In genomic region chr6:86426358-86426757, GRCm38 (mm10) we compare ENCODE assay signal across 34 mouse cellular contexts. TPM values are rescaled to one million over a fixed set of nuclear protein-coding genes. Genes with fewer than 3 reads are reported as not detected.
"Had no signal": no experiment of that assay in that cellular context is flagged by ENCODE, and none has a peak within 500 bp of the region (broad histone marks: within the 10 kb centered on the region; RNA-seq: fewer than 3 reads in every experiment).

Gm44790 (plus strand) TSS chr6:86426658.

- DNase-seq: left cerebral cortex, postnatal 4 days; liver; liver, embryonic 13.5 days; liver, postnatal 0 days; lung, adult 18-20 months; lung, adult 2 months; lung, embryonic 14.5 days; lung, postnatal 10 days; lung, postnatal 14 days; lung, postnatal 36 days; lung, postnatal 4 days; midbrain, embryonic 14.5 days had no signal

- H3K27me3 ChIP-seq: limb, embryonic 12.5 days; limb, embryonic 13.5 days; limb, embryonic 15.5 days; liver, embryonic 12.5 days; liver, embryonic 13.5 days; liver, embryonic 15.5 days; lung, embryonic 15.5 days; megakaryocyte, embryonic 14.5 days; midbrain, embryonic 12.5 days; midbrain, embryonic 13.5 days; midbrain, embryonic 15.5 days had no signal

- H3K4me1 ChIP-seq: limb, embryonic 10.5 days; limb, embryonic 12.5 days; limb, embryonic 13.5 days; limb, embryonic 15.5 days; liver, embryonic 12.5 days; liver, embryonic 13.5 days; liver, embryonic 15.5 days; lung, embryonic 15.5 days; megakaryocyte, embryonic 14.5 days; midbrain, embryonic 10.5 days; midbrain, embryonic 12.5 days; midbrain, embryonic 13.5 days; midbrain, embryonic 15.5 days had no signal

- H3K27ac ChIP-seq: left cerebral cortex, adult 2 months; limb, embryonic 10.5 days; limb, embryonic 12.5 days; limb, embryonic 13.5 days; limb, embryonic 15.5 days; liver, embryonic 12.5 days; liver, embryonic 13.5 days; liver, embryonic 14.5 days; liver, embryonic 15.5 days; lung, embryonic 15.5 days; macrophage; midbrain, embryonic 10.5 days; midbrain, embryonic 12.5 days; midbrain, embryonic 13.5 days; midbrain, embryonic 15.5 days had no signal

- H3K4me3 ChIP-seq: left cerebral cortex, adult 2 months; limb, embryonic 10.5 days; limb, embryonic 12.5 days; limb, embryonic 13.5 days; limb, embryonic 15.5 days; liver, embryonic 12.5 days; liver, embryonic 13.5 days; liver, embryonic 15.5 days; lung, embryonic 15.5 days; megakaryocyte, embryonic 14.5 days; midbrain, embryonic 10.5 days; midbrain, embryonic 12.5 days; midbrain, embryonic 13.5 days; midbrain, embryonic 15.5 days; myocyte had no signal

RNA-seq across cellular contexts. Expression of gene Gm44790, which starts in this region (rescaled TPM):
- polyA plus RNA-seq: limb, embryonic 10.5 days; limb, embryonic 12.5 days; limb, embryonic 13.5 days; liver, embryonic 11.5 days; liver, embryonic 12.5 days; liver, embryonic 13.5 days; liver, embryonic 15.5 days; liver, embryonic 16.5 days; liver, postnatal 0 days; lung, embryonic 16.5 days; lung, postnatal 0 days; macrophage; midbrain, embryonic 11.5 days; midbrain, embryonic 13.5 days; midbrain, embryonic 14.5 days; midbrain, embryonic 15.5 days; midbrain, embryonic 16.5 days; myocyte had no signal
